Mouse (Mus musculus): Measurements from ENCODE around the gene Ccdc6.

Ccdc6 gene

GRCm38 (mm10) chr10:70135680-70136079 lies 38.8 kb downstream of the Ccdc6 start:
- peak; percentile 28 for DNase-seq

GRCm38 (mm10) chr10:70137652-70138051 lies 40.7 kb downstream of the Ccdc6 start:
- no peak for DNase-seq

GRCm38 (mm10) chr10:70138150-70138549 lies 41.2 kb downstream of the Ccdc6 start:
- DNase-seq: no peak

- no peak for DNase-seq
Observed at GRCm38 (mm10) chr10:70139368-70139767, 42.4 kb downstream of the Ccdc6 start.

GRCm38 (mm10) chr10:70140414-70140813 lies 43.5 kb downstream of the Ccdc6 start:
- DNase-seq: no peak

- DNase-seq: no peak
Observed at GRCm38 (mm10) chr10:70142623-70143022, 45.7 kb downstream of the Ccdc6 start.

- no peak for DNase-seq
Observed at GRCm38 (mm10) chr10:70144004-70144557, 47.2 kb downstream of the Ccdc6 start.

GRCm38 (mm10) chr10:70145873-70146272 lies 49.0 kb downstream of the Ccdc6 start:
- no peak for DNase-seq

GRCm38 (mm10) chr10:70149093-70149492 lies 52.2 kb downstream of the Ccdc6 start:
- DNase-seq: no peak

- no peak for DNase-seq
Observed at GRCm38 (mm10) chr10:70150301-70150700, 53.4 kb downstream of the Ccdc6 start.

- no peak for DNase-seq
Observed at GRCm38 (mm10) chr10:70151171-70151570, 54.2 kb downstream of the Ccdc6 start.

GRCm38 (mm10) chr10:70152190-70152743 lies 55.3 kb downstream of the Ccdc6 start:
- DNase-seq: no peak

GRCm38 (mm10) chr10:70153810-70154209 lies 56.9 kb downstream of the Ccdc6 start:
- no peak for DNase-seq

GRCm38 (mm10) chr10:70156431-70157165 lies 59.7 kb downstream of the Ccdc6 start:
- DNase-seq: no peak

- no peak for DNase-seq
Observed at GRCm38 (mm10) chr10:70159651-70160320, 62.9 kb downstream of the Ccdc6 start.

GRCm38 (mm10) chr10:70160811-70161210 lies 63.9 kb downstream of the Ccdc6 start:
- no peak for DNase-seq

GRCm38 (mm10) chr10:70161504-70161903 lies 64.6 kb downstream of the Ccdc6 start:
- no peak for DNase-seq

- DNase-seq: no peak
Observed at GRCm38 (mm10) chr10:70163681-70164080, 66.8 kb downstream of the Ccdc6 start.

GRCm38 (mm10) chr10:70165877-70166276 lies 69.0 kb downstream of the Ccdc6 start:
- no peak for DNase-seq

GRCm38 (mm10) chr10:70166427-70166826 lies 69.5 kb downstream of the Ccdc6 start:
- no peak for DNase-seq

GRCm38 (mm10) chr10:70167625-70168024 lies 70.7 kb downstream of the Ccdc6 start:
- DNase-seq: no peak

GRCm38 (mm10) chr10:70168396-70168795 lies 71.5 kb downstream of the Ccdc6 start:
- DNase-seq: no peak

GRCm38 (mm10) chr10:70169044-70169443 lies 72.1 kb downstream of the Ccdc6 start:
- peak; percentile 64 for DNase-seq

- peak; percentile 67 for DNase-seq
Observed at GRCm38 (mm10) chr10:70173314-70173713, 76.4 kb downstream of the Ccdc6 start.

Measured in right cerebral cortex, postnatal 14 days (tissue).